Mouse (Mus musculus) kidney, adult 2 months (tissue): ENCODE measurements around the gene Tnni2. TPM values are rescaled to one million over a fixed set of nuclear protein-coding genes. Genes with fewer than 3 reads are reported as not detected.
A peak's percentile ranks its signal among the peaks of the same experiment; 100 is the strongest.

Experiments used
- DNase-seq: peaks from one replicate; pipeline ENCODE4 v3.0.0; 2021
- H3K27ac ChIP-seq: fragments of 200-500 bp; 2 replicates; pipeline ENCODE4 v1.5.1; 2012; ENCODE audit warnings: low read depth, low read length, control low read depth, inconsistent platforms; ENCODE audit not compliant: insufficient read depth
- H3K27me3 ChIP-seq: fragments of 200-500 bp; replicated peaks from 2 replicates; pipeline ENCODE4 v1.6.1; 2012; ENCODE audit warnings: mild to moderate bottlenecking, moderate library complexity, low read length, inconsistent platforms; ENCODE audit not compliant: control insufficient read depth, insufficient read depth
- H3K36me3 ChIP-seq: fragments of 200-500 bp; 2 replicates; pipeline ENCODE4 v1.6.1; 2012; ENCODE audit warnings: mild to moderate bottlenecking, moderate library complexity, low read length, inconsistent platforms; ENCODE audit not compliant: control insufficient read depth, insufficient read depth
- H3K4me1 ChIP-seq: fragments of 200-500 bp; 2 replicates; pipeline ENCODE4 v1.6.1; 2011; ENCODE audit warnings: low read length; ENCODE audit not compliant: control insufficient read depth, insufficient read depth
- H3K4me3 ChIP-seq: fragments of 200-500 bp; 2 replicates; pipeline ENCODE4 v1.5.1; 2011; ENCODE audit warnings: mild to moderate bottlenecking, low read depth, low read length, control low read depth; ENCODE audit not compliant: insufficient read depth
- CTCF ChIP-seq: fragments of 200-500 bp; conservative IDR thresholded peaks from 2 replicates; pipeline ENCODE4 v1.5.1; 2011; ENCODE audit warnings: low read depth, mild to moderate bottlenecking, control low read depth, low read length, moderate library complexity, mixed read lengths; ENCODE audit not compliant: insufficient read depth, insufficient read length
- POLR2A ChIP-seq: fragments of 200-500 bp; IDR thresholded peaks from one replicate; pipeline ENCODE4 v1.6.1; 2011; ENCODE audit warnings: low read depth, low read length, control low read depth
- WGBS: fragments of 180-500 bp; shearing (Covaris S2); methylation state at CpG from one replicate; pipeline ENCODE4 v1.1.7; 2018; 5-methylcytosine and 5-hydroxymethylcytosine counted together
- polyA plus RNA-seq: library from polyadenylated mRNA; depleted of rRNA; stranded (reverse); fragments of >200 nt; gene quantifications from 2 replicates; pipeline ENCODE4 v1.2.3, GENCODE M21; 2012

Tnni2 gene
- polyA plus RNA-seq, 1 experiment, result 103 TPM

DNA sequence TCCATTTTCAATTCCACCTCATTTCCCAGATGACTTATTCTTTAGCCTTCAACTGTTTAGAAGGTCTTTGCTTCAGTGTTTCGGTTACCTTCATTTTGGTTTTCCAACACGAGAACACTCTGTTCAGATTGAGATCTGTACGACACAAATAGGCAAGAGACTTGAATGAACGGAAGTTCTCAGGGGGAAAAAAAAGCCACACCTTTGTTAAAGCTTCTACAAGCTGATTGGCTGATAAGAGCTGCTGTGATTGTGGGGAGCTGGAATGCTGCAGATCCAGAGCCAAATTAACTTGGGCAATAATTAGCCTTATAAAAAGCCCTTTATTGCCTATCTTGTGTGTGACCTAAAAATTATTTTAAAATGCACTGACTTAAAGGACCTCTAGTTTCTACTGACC is 26.3 kb upstream of the Tnni2 start:
- TF ChIP-seq POLR2A (no peak), CTCF (no peak)

DNA sequence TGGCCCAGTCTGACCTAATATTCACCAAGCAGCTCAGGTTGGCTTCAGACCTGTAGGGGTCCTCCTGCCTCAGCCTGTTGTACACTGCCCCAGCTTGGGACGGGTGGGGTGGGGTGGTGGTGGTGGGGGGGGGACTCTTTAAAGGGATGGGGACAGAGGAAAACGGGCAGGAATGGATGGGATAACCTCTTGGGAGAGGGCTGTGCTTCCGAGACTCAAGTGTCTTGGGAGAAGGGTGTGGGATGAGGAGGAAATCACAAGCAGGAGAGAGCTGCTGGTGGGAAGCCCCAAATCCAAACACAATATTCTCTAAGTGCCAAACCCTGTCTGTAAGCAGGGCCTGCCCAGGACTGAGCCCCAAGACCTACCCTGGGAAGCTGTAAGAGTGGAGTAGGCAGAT is 25.4 kb upstream of the Tnni2 start:
- Histone ChIP-seq H3K4me1 (no peaks in the 10 kb centered on the region), H3K27me3 (no peaks in the 10 kb centered on the region), H3K36me3 (no peaks in the 10 kb centered on the region), H3K4me3 (no peak overlapping the region), H3K27ac (no peak overlapping the region)
- WGBS, result 74% methylated on average over 3 of the region's 3 CpGs
- TF ChIP-seq POLR2A (no peak), CTCF (no peak)
- DNase-seq, result no peak

More for the DNA sequence above, 26.3 kb upstream of the Tnni2 start:
- peak; percentile 58 for DNase-seq
- Histone ChIP-seq H3K27me3 (no peaks in the 10 kb centered on the region), H3K4me3 (no peak overlapping the region), H3K36me3 (no peaks in the 10 kb centered on the region), H3K27ac (no peak overlapping the region), H3K4me1 (no peaks in the 10 kb centered on the region)
- WGBS, result 41% methylated on average over 4 of the region's 4 CpGs

DNA sequence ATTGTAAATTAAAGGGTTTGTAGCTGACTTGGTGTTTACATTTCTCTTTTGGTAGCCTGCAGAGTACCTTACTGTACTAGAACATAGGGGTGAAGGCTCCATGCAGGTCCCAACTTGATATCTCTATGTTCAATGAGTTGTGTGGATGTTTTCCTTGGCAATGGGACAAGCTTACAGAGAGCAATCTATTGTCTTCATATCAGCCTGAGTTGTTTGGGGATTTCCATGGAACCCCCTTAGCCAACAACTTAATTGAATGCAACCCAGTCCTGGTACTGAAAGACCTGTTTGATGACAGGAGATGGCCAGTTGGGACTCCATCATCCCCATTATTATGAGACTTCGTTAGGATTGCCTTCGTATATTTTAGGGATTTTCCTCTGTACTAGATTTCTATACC is 23.6 kb upstream of the Tnni2 start:
- no peak for TF ChIP-seq CTCF
- no peak for TF ChIP-seq POLR2A
- H3K4me3 ChIP-seq, result no peak overlapping the region
- DNase-seq, result no peak
- no peaks in the 10 kb centered on the region for H3K4me1 ChIP-seq
- H3K27me3 ChIP-seq, result no peaks in the 10 kb centered on the region
- no peak overlapping the region for H3K27ac ChIP-seq
- WGBS, result 87% methylated on average over 2 of the region's 2 CpGs
- no peaks in the 10 kb centered on the region for H3K36me3 ChIP-seq

DNA sequence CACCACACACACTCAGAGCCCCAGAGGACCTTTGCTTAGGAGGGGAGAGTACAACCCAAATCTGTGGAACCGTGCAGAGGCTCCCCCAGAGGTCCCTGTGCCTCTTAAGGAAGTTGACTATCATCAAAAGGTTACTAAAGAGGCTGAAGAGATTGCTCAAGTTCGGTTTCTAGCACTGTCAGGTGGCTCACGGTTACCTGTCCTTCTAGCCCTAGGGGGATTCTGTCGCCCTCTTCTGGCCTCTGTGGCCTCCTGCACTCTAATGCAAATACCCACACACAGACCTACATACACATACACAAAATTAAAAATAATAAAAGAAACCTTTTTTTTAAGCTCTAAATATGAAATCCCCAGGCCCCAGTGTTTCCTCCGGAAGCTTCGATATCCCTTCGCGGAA is 22.9 kb upstream of the Tnni2 start:
- WGBS, result 91% methylated on average over 8 of the region's 8 CpGs
- no peak for DNase-seq
- Histone ChIP-seq H3K4me1 (no peaks in the 10 kb centered on the region), H3K27ac (no peak overlapping the region), H3K36me3 (no peaks in the 10 kb centered on the region), H3K27me3 (no peaks in the 10 kb centered on the region), H3K4me3 (no peak overlapping the region)
- TF ChIP-seq POLR2A (no peak), CTCF (no peak)

DNA sequence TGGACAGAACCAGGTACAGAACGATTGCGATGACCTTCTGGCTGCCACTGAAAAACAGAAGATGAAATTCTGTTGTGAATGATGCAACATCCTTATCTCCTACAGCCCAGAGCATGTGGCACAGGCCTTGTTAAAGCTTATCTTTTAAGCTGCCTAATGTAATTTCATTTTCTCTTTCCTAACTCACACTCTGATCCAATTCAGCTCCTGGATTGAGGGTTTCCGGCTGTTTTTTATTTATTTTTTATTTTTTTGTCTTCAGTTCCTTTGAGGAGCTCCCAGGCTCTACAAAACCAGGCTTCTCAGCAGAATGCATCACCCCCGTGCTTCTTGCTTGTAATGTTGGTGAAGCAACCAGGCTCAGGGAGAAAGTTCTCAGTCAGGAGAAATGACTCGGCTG is 21.7 kb upstream of the Tnni2 start:
- Histone ChIP-seq H3K4me3 (no peak overlapping the region), H3K36me3 (no peaks in the 10 kb centered on the region), H3K27me3 (no peaks in the 10 kb centered on the region), H3K27ac (no peak overlapping the region), H3K4me1 (no peaks in the 10 kb centered on the region)
- TF ChIP-seq POLR2A (no peak), CTCF (no peak)
- no peak for DNase-seq
- 80% methylated on average over 5 of the region's 5 CpGs for WGBS

DNA sequence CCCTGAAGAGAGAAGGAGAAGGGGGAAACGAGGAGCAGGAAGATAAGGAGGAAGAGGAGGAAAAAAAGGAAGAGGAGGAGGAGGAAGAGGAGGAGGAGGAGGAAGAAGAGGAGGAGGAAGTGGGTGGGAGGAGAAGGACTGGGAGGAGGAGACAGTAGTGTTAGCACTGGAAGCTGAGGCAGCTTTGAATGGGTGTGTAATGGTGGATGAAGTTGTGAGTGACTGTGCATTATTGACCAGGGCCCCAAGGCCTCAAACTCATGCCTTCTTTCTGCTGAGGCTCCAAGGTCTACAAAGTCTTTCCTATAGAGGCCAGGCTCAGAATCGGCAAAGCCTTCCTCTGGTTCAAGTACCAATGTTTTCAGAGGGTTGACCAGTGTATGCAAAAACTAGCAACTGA is 19.8 kb upstream of the Tnni2 start:
- H3K4me1 ChIP-seq, result no peaks in the 10 kb centered on the region
- 65% methylated on average over 2 of the region's 2 CpGs for WGBS
- no peak overlapping the region for H3K4me3 ChIP-seq
- no peaks in the 10 kb centered on the region for H3K27me3 ChIP-seq
- no peak overlapping the region for H3K27ac ChIP-seq
- TF ChIP-seq POLR2A (no peak), CTCF (no peak)
- no peak for DNase-seq
- H3K36me3 ChIP-seq, result no peaks in the 10 kb centered on the region

DNA sequence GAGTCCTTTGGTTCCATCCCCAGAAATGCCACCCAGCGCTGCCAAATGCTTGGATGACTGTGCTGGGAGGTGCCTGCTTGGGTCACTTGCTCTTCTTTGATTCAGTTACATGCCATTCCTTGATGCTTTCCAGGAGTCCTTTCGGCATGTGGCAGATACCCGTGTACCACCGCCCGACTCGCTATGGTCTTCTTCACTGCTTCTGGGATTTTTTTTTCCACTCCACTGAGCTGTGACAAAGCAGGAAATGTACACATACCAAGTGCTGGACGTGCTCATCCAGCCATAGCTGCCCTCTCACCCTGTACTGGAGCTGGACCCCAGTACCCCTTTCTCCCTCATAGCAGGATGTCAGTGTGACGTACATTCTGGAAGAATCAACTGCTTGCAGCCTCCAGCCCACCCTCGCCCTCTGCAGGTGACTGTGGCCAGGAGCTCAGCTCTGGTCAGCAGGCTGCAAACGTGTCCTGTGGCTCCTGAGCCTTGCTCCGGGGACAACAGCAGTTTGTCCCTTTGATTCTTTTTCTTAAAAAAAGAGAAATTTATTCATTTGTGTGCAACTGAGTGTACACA is 15.9 kb upstream of the Tnni2 start:
- Histone ChIP-seq H3K4me3 (no peak overlapping the region), H3K36me3 (no peaks in the 10 kb centered on the region), H3K27ac (no peak overlapping the region), H3K4me1 (no peaks in the 10 kb centered on the region), H3K27me3 (no peaks in the 10 kb centered on the region)
- DNase-seq, result peak; percentile 40
- WGBS, result 31% methylated on average over 11 of the region's 11 CpGs
- TF ChIP-seq POLR2A (no peak), CTCF (peak; percentile 62)
